Mouse (Mus musculus) liver, embryonic 16.5 days (tissue): Measurements from ENCODE around the gene Ghdc. TPM values are rescaled to one million over a fixed set of nuclear protein-coding genes. Genes with fewer than 3 reads are reported as not detected.

ENCODE experiments used
- ATAC-seq: fragments of 200-750 bp; cut with Nextera tagmentation; 2 replicates; pipeline ENCODE4 v1.8.0; 2017; ENCODE audit warnings: low read depth, mild to moderate bottlenecking, moderate number of reproducible peaks, moderate library complexity
- H3K27ac ChIP-seq: fragments of 300-500 bp; sonication (generic); 2 replicates; pipeline ENCODE4 v1.5.1; 2014; ENCODE audit warnings: mild to moderate bottlenecking, low read length
- H3K27me3 ChIP-seq: fragments of 300-500 bp; sonication (generic); 2 replicates; pipeline ENCODE4 v1.6.1; 2014; ENCODE audit warnings: low read depth, low read length, mixed read lengths; ENCODE audit not compliant: control insufficient read depth, insufficient read depth
- H3K36me3 ChIP-seq: fragments of 300-500 bp; sonication (generic); 2 replicates; pipeline ENCODE4 v1.6.1; 2014; ENCODE audit warnings: mild to moderate bottlenecking; ENCODE audit not compliant: control insufficient read depth, insufficient read depth
- H3K4me1 ChIP-seq: fragments of 300-500 bp; sonication (generic); 2 replicates; pipeline ENCODE4 v1.6.1; 2014; ENCODE audit warnings: low read depth, low read length, mixed read lengths; ENCODE audit not compliant: control insufficient read depth
- H3K4me2 ChIP-seq: fragments of 300-500 bp; sonication (generic); 2 replicates; pipeline ENCODE4 v1.6.1; 2014; ENCODE audit warnings: low read depth, low read length, mixed read lengths
- H3K4me3 ChIP-seq: fragments of 300-500 bp; sonication (generic); 2 replicates; pipeline ENCODE4 v1.5.1; 2014; ENCODE audit warnings: low read depth, mild to moderate bottlenecking, low read length
- H3K9ac ChIP-seq: fragments of 300-500 bp; sonication (generic); 2 replicates; pipeline ENCODE4 v1.6.1; 2014; ENCODE audit warnings: low read depth, low read length
- H3K9me3 ChIP-seq: fragments of 300-500 bp; sonication (generic); replicated peaks from 2 replicates; pipeline ENCODE4 v1.6.1; 2016; ENCODE audit warnings: low read length; ENCODE audit not compliant: control insufficient read depth
- WGBS: fragments of 180-500 bp; shearing (Covaris S2); extraction: QIAGEN DNeasy Blood & Tissue Kit; methylation state at CpG from one replicate; pipeline ENCODE4 v1.1.7; 2014; ENCODE audit not compliant: insufficient replicate concordance; 5-methylcytosine and 5-hydroxymethylcytosine counted together
- polyA plus RNA-seq: library from polyadenylated mRNA; unstranded; fragments of >200 nt; fragmentation: Nextera tagmentation; extraction: Ambion mirVana; gene quantifications from 2 replicates; pipeline ENCODE4 v1.2.1, GENCODE M21; 2015

Ghdc gene
- polyA plus RNA-seq, 1 experiment from 2014 or later: 2.1 TPM

- no peak overlapping the region for H3K9ac ChIP-seq
- 3% methylated on average over 35 of the region's 35 CpGs for WGBS
- no peak overlapping the region for H3K27ac ChIP-seq
- no peak; the same call in 1 of the 2 replicates for ATAC-seq
- H3K9me3 ChIP-seq: no peaks in the 10 kb centered on the region
- H3K4me1 ChIP-seq: peaks cover 16% of the 10 kb centered on the region
- peaks cover 48% of the 10 kb centered on the region for H3K27me3 ChIP-seq
- H3K4me3 ChIP-seq: peak overlapping the region; percentile 47
- peak overlapping the region; percentile 63 for H3K4me2 ChIP-seq
- H3K36me3 ChIP-seq: no peaks in the 10 kb centered on the region
These were observed 11.8 kb downstream of the Ghdc start for GRCm38 (mm10) chr11:100758707-100759610.

- peaks cover 55% of the 10 kb centered on the region for H3K27me3 ChIP-seq
- ATAC-seq: no peak
- no peak overlapping the region for H3K9ac ChIP-seq
- no peaks in the 10 kb centered on the region for H3K9me3 ChIP-seq
- H3K4me2 ChIP-seq: no peak overlapping the region
- peaks cover 16% of the 10 kb centered on the region for H3K4me1 ChIP-seq
- H3K36me3 ChIP-seq: no peaks in the 10 kb centered on the region
- WGBS: 67% methylated on average over 12 of the region's 12 CpGs
- no peak overlapping the region for H3K4me3 ChIP-seq
- H3K27ac ChIP-seq: no peak overlapping the region
These were observed 13.2 kb downstream of the Ghdc start for GRCm38 (mm10) chr11:100757566-100757965.

- WGBS: 50% methylated on average over 6 of the region's 6 CpGs
- Histone ChIP-seq H3K27ac (no peak overlapping the region), H3K4me1 (peaks cover 11% of the 10 kb centered on the region), H3K4me3 (no peak overlapping the region), H3K9ac (no peak overlapping the region), H3K27me3 (peaks cover 60% of the 10 kb centered on the region), H3K36me3 (no peaks in the 10 kb centered on the region), H3K4me2 (no peak overlapping the region), H3K9me3 (no peaks in the 10 kb centered on the region)
- ATAC-seq: no peak
These were observed 14.3 kb downstream of the Ghdc start for GRCm38 (mm10) chr11:100756476-100756875.

- Histone ChIP-seq H3K27ac (no peak overlapping the region), H3K4me3 (no peak overlapping the region), H3K4me1 (peaks cover 8% of the 10 kb centered on the region), H3K27me3 (peaks cover 54% of the 10 kb centered on the region), H3K36me3 (no peaks in the 10 kb centered on the region), H3K4me2 (no peak overlapping the region), H3K9me3 (no peaks in the 10 kb centered on the region), H3K9ac (no peak overlapping the region)
- 73% methylated on average over 3 of the region's 3 CpGs for WGBS
- ATAC-seq: no peak
These were observed 16.1 kb downstream of the Ghdc start for GRCm38 (mm10) chr11:100754693-100755057.

GRCm38 (mm10) chr11:100754021-100754692 is 16.6 kb downstream of the Ghdc start:
- H3K9me3 ChIP-seq: no peaks in the 10 kb centered on the region
- no peaks in the 10 kb centered on the region for H3K36me3 ChIP-seq
- no peak overlapping the region for H3K4me2 ChIP-seq
- H3K4me1 ChIP-seq: peaks cover 3% of the 10 kb centered on the region; the same call in 1 of the 2 replicates
- no peak overlapping the region for H3K9ac ChIP-seq
- no peak overlapping the region for H3K27ac ChIP-seq
- no peak overlapping the region for H3K4me3 ChIP-seq
- peaks cover 54% of the 10 kb centered on the region for H3K27me3 ChIP-seq
- 56% methylated on average over 12 of the region's 12 CpGs for WGBS
- ATAC-seq: no peak

- Histone ChIP-seq H3K9me3 (no peaks in the 10 kb centered on the region), H3K36me3 (no peaks in the 10 kb centered on the region), H3K4me1 (peaks cover 2% of the 10 kb centered on the region), H3K27ac (no peak overlapping the region), H3K27me3 (peaks cover 41% of the 10 kb centered on the region), H3K9ac (no peak overlapping the region), H3K4me3 (no peak overlapping the region), H3K4me2 (no peak overlapping the region)
- 39% methylated on average over 10 of the region's 10 CpGs for WGBS
- no peak for ATAC-seq
These were observed 18.5 kb downstream of the Ghdc start for GRCm38 (mm10) chr11:100752294-100752693.

- no peak overlapping the region for H3K27ac ChIP-seq
- ATAC-seq: no peak
- H3K4me3 ChIP-seq: no peak overlapping the region
- H3K4me1 ChIP-seq: peaks cover 8% of the 10 kb centered on the region
- no peaks in the 10 kb centered on the region for H3K36me3 ChIP-seq
- no peaks in the 10 kb centered on the region for H3K9me3 ChIP-seq
- peaks cover 33% of the 10 kb centered on the region for H3K27me3 ChIP-seq
- no peak overlapping the region for H3K4me2 ChIP-seq
- no peak overlapping the region for H3K9ac ChIP-seq
- 73% methylated on average over 16 of the region's 16 CpGs for WGBS
These were observed 20.6 kb downstream of the Ghdc start for GRCm38 (mm10) chr11:100750127-100750526.

GRCm38 (mm10) chr11:100749469-100749868 is 21.3 kb downstream of the Ghdc start:
- Histone ChIP-seq H3K9ac (no peak overlapping the region), H3K27ac (no peak overlapping the region), H3K4me3 (no peak overlapping the region), H3K27me3 (peaks cover 33% of the 10 kb centered on the region), H3K4me1 (peaks cover 8% of the 10 kb centered on the region), H3K4me2 (no peak overlapping the region), H3K9me3 (no peaks in the 10 kb centered on the region), H3K36me3 (no peaks in the 10 kb centered on the region)
- ATAC-seq: no peak
- 40% methylated on average over 25 of the region's 25 CpGs for WGBS

GRCm38 (mm10) chr11:100748620-100749019 is 22.1 kb downstream of the Ghdc start:
- 21% methylated on average over 4 of the region's 4 CpGs for WGBS
- Histone ChIP-seq H3K27ac (no peak overlapping the region), H3K4me1 (peaks cover 8% of the 10 kb centered on the region), H3K9me3 (no peaks in the 10 kb centered on the region), H3K27me3 (peaks cover 32% of the 10 kb centered on the region), H3K9ac (no peak overlapping the region), H3K4me3 (no peak overlapping the region), H3K36me3 (no peaks in the 10 kb centered on the region), H3K4me2 (no peak overlapping the region)
- ATAC-seq: no peak
